Mouse (Mus musculus): ENCODE data around the gene Abcc1. TPM values are rescaled to one million over a fixed set of nuclear protein-coding genes. Genes with fewer than 3 reads are reported as not detected.
A peak's percentile ranks its signal among the peaks of the same experiment; 100 is the strongest.

Abcc1 gene
- polyA plus RNA-seq, 1 experiment from 2014 or later, result 12.5 TPM

DNA sequence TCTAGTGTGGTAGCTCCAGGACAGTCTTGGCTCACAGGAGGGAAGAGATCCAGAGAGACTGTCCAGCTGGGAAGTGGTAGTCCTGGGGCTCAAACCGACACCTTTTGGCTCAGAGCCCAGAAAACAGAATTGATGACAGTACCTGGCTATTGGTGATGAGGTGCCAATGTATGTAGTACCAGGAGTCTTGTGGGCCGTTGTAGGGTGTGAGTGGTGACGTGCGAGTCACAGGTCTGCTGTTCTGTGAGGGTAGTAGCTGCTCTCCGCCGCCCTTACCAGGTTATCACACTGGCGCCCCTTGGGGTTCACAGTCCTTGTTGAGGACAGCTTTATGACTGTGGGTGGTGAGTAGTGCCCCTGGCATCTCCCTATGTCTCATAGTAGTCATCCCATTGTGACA is 77.2 kb downstream of the Abcc1 start:
- DNase-seq (ENCODE audit: low spot score) (peak; percentile 32), ATAC-seq (replicated peaks; ENCODE audit: low FRiP score, low TSS enrichment, low read depth) (no peak)
- no peaks in the 10 kb centered on the region for H3K27me3 ChIP-seq (replicated peaks; ENCODE audit: control insufficient read depth, insufficient read depth, low read length)
- no peaks in the 10 kb centered on the region for H3K9me3 ChIP-seq (ENCODE audit: control insufficient read depth, low read length)
- no peak overlapping the region for H3K27ac ChIP-seq (ENCODE audit: low read depth)
- H3K4me2 ChIP-seq (ENCODE audit: low read length), result no peak overlapping the region
- H3K4me3 ChIP-seq (ENCODE audit: low read depth, low read length), result no peak overlapping the region
- no peaks in the 10 kb centered on the region for H3K4me1 ChIP-seq (replicated peaks; ENCODE audit: control insufficient read depth, insufficient read depth, low read length)
- no peak overlapping the region for H3K9ac ChIP-seq (ENCODE audit: low read length)
- H3K36me3 ChIP-seq (ENCODE audit: control insufficient read depth, insufficient read depth, low read length), result 0 out of 2 replicates have a peak, but pooled peaks cover 5% of the 10 kb centered on the region
- WGBS, result 91% methylated on average over 7 of the region's 7 CpGs

DNA sequence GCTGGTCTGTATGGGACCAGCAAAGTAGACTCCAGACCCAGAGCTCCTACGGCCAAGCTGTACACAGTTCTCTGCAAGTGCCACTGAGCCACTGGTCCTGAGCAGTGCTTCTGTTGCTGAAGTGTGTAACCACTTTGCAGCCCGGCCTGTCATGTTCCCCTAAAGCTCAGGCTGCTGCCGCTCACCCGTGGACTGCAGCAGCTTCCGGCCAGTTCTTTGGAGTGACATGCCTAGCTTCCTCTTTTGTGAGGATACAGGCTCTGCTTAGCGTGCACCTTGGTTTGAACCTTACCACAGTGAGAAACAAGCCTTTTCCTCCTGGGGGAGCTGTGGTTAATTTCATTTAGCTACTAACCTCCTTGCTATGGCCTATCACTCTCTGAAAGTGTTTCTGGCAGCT is 77.7 kb downstream of the Abcc1 start:
- H3K27me3 ChIP-seq (replicated peaks; ENCODE audit: control insufficient read depth, insufficient read depth, low read length), result no peaks in the 10 kb centered on the region
- ATAC-seq (replicated peaks; ENCODE audit: low FRiP score, low TSS enrichment, low read depth), result no peak
- 93% methylated on average over 6 of the region's 6 CpGs for WGBS
- no peaks in the 10 kb centered on the region for H3K9me3 ChIP-seq (ENCODE audit: control insufficient read depth, low read length)
- 0 out of 2 replicates have a peak, but pooled peaks cover 5% of the 10 kb centered on the region for H3K36me3 ChIP-seq (ENCODE audit: control insufficient read depth, insufficient read depth, low read length)
- H3K4me2 ChIP-seq (ENCODE audit: low read length), result no peak overlapping the region
- H3K27ac ChIP-seq (ENCODE audit: low read depth), result no peak overlapping the region
- DNase-seq (ENCODE audit: low spot score), result peak; percentile 41
- H3K9ac ChIP-seq (ENCODE audit: low read length), result no peak overlapping the region
- no peak overlapping the region for H3K4me3 ChIP-seq (ENCODE audit: low read depth, low read length)
- H3K4me1 ChIP-seq (replicated peaks; ENCODE audit: control insufficient read depth, insufficient read depth, low read length), result no peaks in the 10 kb centered on the region; the same call in 1 of the 2 replicates

DNA sequence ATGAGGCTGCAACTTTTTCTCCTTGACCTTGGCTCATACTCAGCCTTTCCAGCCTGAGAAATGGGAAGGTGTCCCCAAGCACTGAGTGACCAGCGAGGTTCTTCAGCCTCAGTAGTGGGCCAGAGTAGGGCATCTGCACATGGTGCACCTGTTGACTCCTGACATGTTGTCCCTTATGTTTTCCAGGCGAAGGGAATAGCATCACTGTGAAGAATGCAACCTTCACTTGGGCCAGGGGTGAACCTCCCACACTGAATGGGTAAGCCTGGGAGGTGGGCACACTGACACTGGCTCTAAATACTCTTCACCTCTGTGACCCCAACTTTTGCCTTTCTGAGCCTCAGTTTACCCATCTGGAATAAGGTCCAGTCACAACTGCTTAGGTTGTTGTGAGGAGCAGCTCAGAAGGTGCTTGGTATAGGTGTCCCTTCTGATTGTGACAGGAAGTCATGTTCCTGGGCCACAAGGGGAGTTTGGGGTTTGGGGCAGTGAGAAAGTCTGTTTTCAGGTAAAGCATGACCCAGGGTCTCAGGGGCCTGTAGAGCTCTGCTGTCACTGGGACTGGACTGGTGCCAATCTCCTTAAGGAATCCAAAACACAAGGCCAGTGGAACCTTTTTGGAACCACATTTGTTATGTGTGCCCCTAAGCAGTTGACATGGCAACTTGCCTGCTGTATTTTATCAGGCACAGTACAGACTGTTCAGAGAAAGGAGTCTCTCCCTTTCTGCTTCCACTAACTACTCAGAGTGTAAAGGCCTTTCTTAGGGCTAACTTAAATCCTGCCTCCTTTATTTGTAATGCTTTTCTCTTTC is 78.7 kb downstream of the Abcc1 start:
- Histone ChIP-seq H3K4me3 (ENCODE audit: low read depth, low read length) (no peak overlapping the region), H3K9me3 (ENCODE audit: control insufficient read depth, low read length) (no peaks in the 10 kb centered on the region), H3K4me2 (ENCODE audit: low read length) (no peak overlapping the region), H3K9ac (ENCODE audit: low read length) (no peak overlapping the region), H3K4me1 (replicated peaks; ENCODE audit: control insufficient read depth, insufficient read depth, low read length) (no peaks in the 10 kb centered on the region; the same call in 1 of the 2 replicates), H3K36me3 (ENCODE audit: control insufficient read depth, insufficient read depth, low read length) (0 out of 2 replicates have a peak, but pooled peaks cover 6% of the 10 kb centered on the region), H3K27me3 (replicated peaks; ENCODE audit: control insufficient read depth, insufficient read depth, low read length) (no peaks in the 10 kb centered on the region), H3K27ac (ENCODE audit: low read depth) (no peak overlapping the region)
- DNase-seq (ENCODE audit: low spot score), result no peak
- WGBS, result 90% methylated on average over 2 of the region's 2 CpGs
- ATAC-seq (replicated peaks; ENCODE audit: low FRiP score, low TSS enrichment, low read depth), result no peak

DNA sequence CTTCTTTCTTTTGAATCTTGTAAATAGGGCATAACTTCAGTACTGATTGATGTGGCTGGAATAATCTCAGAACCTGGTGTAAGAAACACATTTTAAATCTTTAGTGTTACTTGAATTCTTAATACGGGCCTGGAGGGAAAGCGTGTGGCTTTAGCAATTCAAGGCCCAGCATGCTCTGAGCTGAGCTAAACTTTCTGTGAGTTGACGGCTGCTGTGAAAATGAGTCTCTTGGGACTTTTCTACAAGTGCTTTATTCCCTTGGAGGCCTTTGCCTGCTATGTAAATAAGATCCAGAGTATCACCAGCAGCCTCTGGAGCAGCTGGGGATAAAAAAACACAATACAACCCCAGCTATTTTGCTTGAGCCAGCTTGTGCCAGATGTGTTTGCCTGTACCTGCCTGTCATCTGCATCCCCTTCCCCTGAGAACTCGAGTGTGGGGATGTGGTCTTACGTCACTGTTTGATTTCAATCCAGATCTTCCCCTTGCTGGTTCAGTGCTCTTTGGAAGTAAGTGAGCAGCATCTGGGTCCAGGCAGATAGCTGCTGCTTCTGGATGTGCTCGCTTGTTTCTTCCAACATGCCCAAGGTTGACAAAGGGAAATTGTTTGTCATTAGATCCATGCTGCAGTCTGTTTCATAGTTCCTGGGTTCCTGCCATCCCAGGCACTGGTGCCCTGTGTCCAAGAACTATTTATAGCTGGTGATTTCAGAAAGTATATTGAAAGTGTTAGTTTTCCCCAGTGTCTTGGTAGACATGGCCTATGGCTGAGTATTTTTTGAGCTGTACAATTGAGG is 82.9 kb downstream of the Abcc1 start:
- 53% methylated on average over 6 of the region's 6 CpGs for WGBS
- Histone ChIP-seq H3K4me2 (ENCODE audit: low read length) (no peak overlapping the region), H3K9me3 (ENCODE audit: control insufficient read depth, low read length) (no peaks in the 10 kb centered on the region), H3K9ac (ENCODE audit: low read length) (no peak overlapping the region), H3K36me3 (ENCODE audit: control insufficient read depth, insufficient read depth, low read length) (peaks cover 14% of the 10 kb centered on the region; the same call in 1 of the 2 replicates), H3K4me3 (ENCODE audit: low read depth, low read length) (no peak overlapping the region), H3K4me1 (replicated peaks; ENCODE audit: control insufficient read depth, insufficient read depth, low read length) (no peaks in the 10 kb centered on the region; the same call in 1 of the 2 replicates), H3K27ac (ENCODE audit: low read depth) (no peak overlapping the region), H3K27me3 (replicated peaks; ENCODE audit: control insufficient read depth, insufficient read depth, low read length) (no peaks in the 10 kb centered on the region)
- ATAC-seq (replicated peaks; ENCODE audit: low FRiP score, low TSS enrichment, low read depth), result no peak
- DNase-seq (ENCODE audit: low spot score), result no peak

DNA sequence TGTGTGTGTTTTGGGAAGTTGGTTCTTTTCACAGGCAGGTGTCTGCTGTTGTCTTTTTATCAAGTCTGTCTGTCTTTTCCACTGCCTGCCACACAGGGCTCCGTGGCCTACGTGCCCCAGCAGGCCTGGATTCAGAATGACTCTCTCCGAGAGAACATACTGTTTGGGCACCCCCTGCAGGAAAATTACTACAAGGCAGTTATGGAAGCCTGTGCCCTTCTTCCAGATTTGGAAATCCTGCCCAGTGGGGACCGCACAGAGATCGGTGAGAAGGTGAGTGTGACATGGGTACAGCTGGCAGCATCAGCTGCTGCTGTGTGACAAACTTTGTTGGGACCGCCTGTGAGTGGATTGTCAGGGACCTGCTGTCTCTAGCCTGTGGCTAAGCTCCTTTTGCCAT is 83.8 kb downstream of the Abcc1 start:
- no peak overlapping the region for H3K4me2 ChIP-seq (ENCODE audit: low read length)
- H3K27ac ChIP-seq (ENCODE audit: low read depth), result no peak overlapping the region
- 92% methylated on average over 6 of the region's 6 CpGs for WGBS
- H3K4me1 ChIP-seq (replicated peaks; ENCODE audit: control insufficient read depth, insufficient read depth, low read length), result no peaks in the 10 kb centered on the region; the same call in 1 of the 2 replicates
- no peaks in the 10 kb centered on the region for H3K9me3 ChIP-seq (ENCODE audit: control insufficient read depth, low read length)
- ATAC-seq (replicated peaks; ENCODE audit: low FRiP score, low TSS enrichment, low read depth) (no peak), DNase-seq (ENCODE audit: low spot score) (no peak)
- no peak overlapping the region for H3K9ac ChIP-seq (ENCODE audit: low read length)
- H3K4me3 ChIP-seq (ENCODE audit: low read depth, low read length), result no peak overlapping the region
- no peaks in the 10 kb centered on the region for H3K27me3 ChIP-seq (replicated peaks; ENCODE audit: control insufficient read depth, insufficient read depth, low read length)
- peaks cover 14% of the 10 kb centered on the region; the same call in 1 of the 2 replicates for H3K36me3 ChIP-seq (ENCODE audit: control insufficient read depth, insufficient read depth, low read length)

DNA sequence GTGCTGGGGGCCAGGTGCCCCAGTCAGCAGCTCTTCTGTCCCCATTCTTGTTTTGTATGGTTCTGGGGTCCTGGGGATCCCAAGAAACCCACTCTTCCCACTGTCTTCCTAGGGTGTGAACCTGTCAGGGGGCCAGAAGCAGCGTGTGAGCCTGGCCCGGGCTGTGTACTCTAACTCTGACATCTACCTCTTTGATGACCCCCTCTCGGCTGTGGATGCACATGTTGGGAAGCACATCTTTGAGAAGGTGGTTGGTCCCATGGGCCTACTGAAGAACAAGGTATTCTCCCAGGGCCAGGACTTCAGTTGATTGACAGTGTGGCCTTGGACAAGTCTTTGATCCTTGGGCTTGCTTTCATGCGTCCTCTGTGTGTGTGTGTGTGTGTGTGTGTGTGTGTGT is 86.0 kb downstream of the Abcc1 start:
- no peak for DNase-seq (ENCODE audit: low spot score)
- no peak overlapping the region for H3K9ac ChIP-seq (ENCODE audit: low read length)
- H3K27ac ChIP-seq (ENCODE audit: low read depth), result no peak overlapping the region
- peaks cover 14% of the 10 kb centered on the region; the same call in 1 of the 2 replicates for H3K36me3 ChIP-seq (ENCODE audit: control insufficient read depth, insufficient read depth, low read length)
- H3K4me2 ChIP-seq (ENCODE audit: low read length), result no peak overlapping the region
- H3K27me3 ChIP-seq (replicated peaks; ENCODE audit: control insufficient read depth, insufficient read depth, low read length), result no peaks in the 10 kb centered on the region
- WGBS, result 90% methylated on average over 4 of the region's 4 CpGs
- no peak for ATAC-seq (replicated peaks; ENCODE audit: low FRiP score, low TSS enrichment, low read depth)
- H3K4me1 ChIP-seq (replicated peaks; ENCODE audit: control insufficient read depth, insufficient read depth, low read length), result no peaks in the 10 kb centered on the region; the same call in 1 of the 2 replicates
- H3K9me3 ChIP-seq (ENCODE audit: control insufficient read depth, low read length), result no peaks in the 10 kb centered on the region
- no peak overlapping the region for H3K4me3 ChIP-seq (ENCODE audit: low read depth, low read length)

DNA sequence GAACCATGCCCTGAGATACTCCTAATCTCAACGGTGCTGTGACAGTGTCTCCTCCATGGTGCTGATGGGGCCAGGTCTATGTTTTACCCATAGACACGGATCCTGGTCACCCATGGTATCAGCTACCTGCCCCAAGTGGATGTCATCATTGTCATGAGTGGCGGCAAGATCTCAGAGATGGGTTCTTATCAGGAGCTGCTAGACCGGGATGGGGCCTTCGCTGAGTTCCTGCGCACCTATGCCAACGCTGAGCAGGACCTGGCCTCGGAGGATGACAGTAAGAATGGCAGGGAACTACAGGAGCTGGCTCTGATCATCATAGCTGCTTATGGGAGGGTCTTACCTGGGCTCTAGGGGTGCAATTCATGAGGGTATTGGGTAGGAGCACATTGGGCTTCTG is 86.9 kb downstream of the Abcc1 start:
- 95% methylated on average over 8 of the region's 8 CpGs for WGBS

DNA sequence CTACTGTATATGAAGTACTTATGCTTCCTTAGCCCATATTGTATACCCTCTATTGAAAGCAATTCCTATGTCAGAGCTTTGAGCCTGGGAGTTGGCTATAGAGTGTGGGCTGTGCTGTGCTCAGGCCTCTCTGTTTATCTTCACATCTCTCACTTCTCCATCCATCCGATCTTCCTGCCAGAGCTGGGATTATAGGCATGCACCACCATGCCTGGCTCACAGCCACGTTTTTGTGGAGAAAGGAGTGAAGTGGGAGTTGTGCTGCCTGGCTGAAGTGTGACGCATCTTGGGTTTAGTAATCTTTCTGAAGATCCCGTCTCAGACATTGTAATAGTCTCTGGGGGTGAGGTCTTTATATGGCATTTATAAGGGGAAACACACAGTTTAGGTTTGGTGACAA is 88.5 kb downstream of the Abcc1 start:
- Histone ChIP-seq H3K27me3 (replicated peaks; ENCODE audit: control insufficient read depth, insufficient read depth, low read length) (no peaks in the 10 kb centered on the region), H3K36me3 (ENCODE audit: control insufficient read depth, insufficient read depth, low read length) (peaks cover 14% of the 10 kb centered on the region; the same call in 1 of the 2 replicates), H3K4me1 (replicated peaks; ENCODE audit: control insufficient read depth, insufficient read depth, low read length) (no peaks in the 10 kb centered on the region), H3K27ac (ENCODE audit: low read depth) (no peak overlapping the region), H3K4me3 (ENCODE audit: low read depth, low read length) (no peak overlapping the region), H3K9ac (ENCODE audit: low read length) (no peak overlapping the region), H3K9me3 (ENCODE audit: control insufficient read depth, low read length) (no peaks in the 10 kb centered on the region), H3K4me2 (ENCODE audit: low read length) (no peak overlapping the region)
- 72% methylated on average over 4 of the region's 4 CpGs for WGBS
- no peak for DNase-seq (ENCODE audit: low spot score)
- ATAC-seq (replicated peaks; ENCODE audit: low FRiP score, low TSS enrichment, low read depth), result no peak

More for the DNA sequence above, 86.9 kb downstream of the Abcc1 start:
- no peak overlapping the region for H3K4me3 ChIP-seq (ENCODE audit: low read depth, low read length)
- H3K27me3 ChIP-seq (replicated peaks; ENCODE audit: control insufficient read depth, insufficient read depth, low read length), result no peaks in the 10 kb centered on the region
- H3K4me1 ChIP-seq (replicated peaks; ENCODE audit: control insufficient read depth, insufficient read depth, low read length), result no peaks in the 10 kb centered on the region; the same call in 1 of the 2 replicates
- ATAC-seq (replicated peaks; ENCODE audit: low FRiP score, low TSS enrichment, low read depth), result no peak
- no peak overlapping the region for H3K9ac ChIP-seq (ENCODE audit: low read length)
- H3K27ac ChIP-seq (ENCODE audit: low read depth), result no peak overlapping the region
- no peaks in the 10 kb centered on the region for H3K9me3 ChIP-seq (ENCODE audit: control insufficient read depth, low read length)
- peaks cover 14% of the 10 kb centered on the region; the same call in 1 of the 2 replicates for H3K36me3 ChIP-seq (ENCODE audit: control insufficient read depth, insufficient read depth, low read length)
- no peak for DNase-seq (ENCODE audit: low spot score)
- H3K4me2 ChIP-seq (ENCODE audit: low read length), result no peak overlapping the region

Measured in intestine, embryonic 14.5 days (tissue).